Comparison of ENCODE assay signal across 11 mouse cellular contexts in genomic region chr7:66222621-66223091, GRCm38 (mm10).
DNase-seq lines count a peak whose midpoint lies in the region; ATAC-seq and TF ChIP-seq lines count a peak whose summit lies in the region.
"Had no signal": no experiment of that assay in that cellular context is flagged by ENCODE, and none has a peak within 500 bp of the region (broad histone marks: within the 10 kb centered on the region; RNA-seq: fewer than 3 reads in every experiment).

No protein-coding gene starts in this region.

- H3K4me3 ChIP-seq in hindbrain, embryonic 10.5 days = no peak overlapping the region
- no peak overlapping the region for H3K4me3 ChIP-seq in hindbrain, embryonic 14.5 days (replicated peaks; ENCODE audit: low read length)
- H3K4me3 ChIP-seq in brown adipose tissue, adult 24 weeks (ENCODE audit: insufficient read depth, low read depth, low read length) = no peak overlapping the region
- H3K4me3 ChIP-seq in layer of hippocampus, adult 2 months = no peak overlapping the region

- H3K9ac ChIP-seq in hindbrain, embryonic 14.5 days = no peak overlapping the region

- H3K4me2 ChIP-seq in hindbrain, embryonic 14.5 days (replicated peaks) = no peak overlapping the region

- no peak for TF ChIP-seq CTCF in layer of hippocampus, adult 2 months (conservative IDR thresholded peaks at IDR 0.05)

- peak; percentile 38 for DNase-seq in hindbrain, embryonic 10.5 days (ENCODE audit: low spot score)
- DNase-seq in hindbrain, embryonic 14.5 days (ENCODE audit: low spot score) = no peak
- DNase-seq in kidney, adult 11 months = peak; percentile 62
- peak; percentile 54 for DNase-seq in mesoderm, embryonic 11.5 days (ENCODE audit: low read depth, low spot score)
- no peak for DNase-seq in layer of hippocampus, adult 2 months (ENCODE audit: low spot score in 2 of 2)
- DNase-seq in ovary, postnatal 14 days (ENCODE audit: low spot score) = no peak
- DNase-seq in right cerebral cortex, postnatal 25 days = no peak
- DNase-seq: layer of hippocampus, postnatal 36 days; spleen, adult 18-20 months had no signal

- peaks cover 32% of the 10 kb centered on the region for H3K4me1 ChIP-seq in hindbrain, embryonic 10.5 days (replicated peaks)
- peaks cover 6% of the 10 kb centered on the region; the same call in 1 of the 2 replicates for H3K4me1 ChIP-seq in hindbrain, embryonic 14.5 days (replicated peaks; ENCODE audit: control insufficient read depth, insufficient read depth, low read length)
- H3K4me1 ChIP-seq in brown adipose tissue, adult 24 weeks (ENCODE audit: control insufficient read depth, insufficient read depth, insufficient read length, low read length) = peaks cover 8% of the 10 kb centered on the region

- peak overlapping the region; percentile 19 for H3K27ac ChIP-seq in hindbrain, embryonic 10.5 days
- no peak overlapping the region for H3K27ac ChIP-seq in hindbrain, embryonic 14.5 days
- H3K27ac ChIP-seq in brown adipose tissue, adult 24 weeks (replicated peaks; ENCODE audit: low read depth, low read length) = 0 out of 2 replicates have a peak overlapping the region, but pooled peaks have one; percentile 38
- H3K27ac ChIP-seq in layer of hippocampus, adult 2 months = no peak overlapping the region

- no peaks in the 10 kb centered on the region for H3K27me3 ChIP-seq in hindbrain, embryonic 10.5 days (ENCODE audit: insufficient read depth, poor library complexity, severe bottlenecking)
- no peaks in the 10 kb centered on the region for H3K27me3 ChIP-seq in hindbrain, embryonic 14.5 days (ENCODE audit: control insufficient read depth, insufficient read depth, low read length)

- H3K36me3 ChIP-seq in hindbrain, embryonic 10.5 days = no peaks in the 10 kb centered on the region
- H3K36me3 ChIP-seq in hindbrain, embryonic 14.5 days (replicated peaks; ENCODE audit: control insufficient read depth, insufficient read depth) = no peaks in the 10 kb centered on the region
- H3K36me3 ChIP-seq: G1E had no signal

- ATAC-seq in hindbrain, embryonic 14.5 days (ENCODE audit: low FRiP score) = no peak

- H3K9me3 ChIP-seq in hindbrain, embryonic 10.5 days = no peaks in the 10 kb centered on the region
- no peaks in the 10 kb centered on the region for H3K9me3 ChIP-seq in hindbrain, embryonic 14.5 days (ENCODE audit: control insufficient read depth, low read length)
- H3K9me3 ChIP-seq: G1E had no signal

- 22% methylated on average over 8 of the region's 8 CpGs for WGBS in hindbrain, embryonic 10.5 days
- WGBS in hindbrain, embryonic 14.5 days = 17% methylated on average over 8 of the region's 8 CpGs

Comparison
In these comparisons a context has a peak if more than half of its experiments do, and no peak if none do; other contexts are left out.
1. DNase-seq: peak in hindbrain, embryonic 10.5 days (single experiment), kidney, adult 11 months (single experiment) and mesoderm, embryonic 11.5 days (single experiment); none in hindbrain, embryonic 14.5 days (single experiment), layer of hippocampus, adult 2 months (0 of 2), ovary, postnatal 14 days (single experiment) and right cerebral cortex, postnatal 25 days (single experiment).
2. H3K27ac ChIP-seq: peak in hindbrain, embryonic 10.5 days (single experiment) and brown adipose tissue, adult 24 weeks (single experiment); none in hindbrain, embryonic 14.5 days (single experiment) and layer of hippocampus, adult 2 months (single experiment).